Mouse (Mus musculus): Measurements from ENCODE around the gene Slc38a8. TPM values are rescaled to one million over a fixed set of nuclear protein-coding genes. Genes with fewer than 3 reads are reported as not detected.

Slc38a8 gene
- polyA plus RNA-seq, 1 experiment, result not detected

DNA sequence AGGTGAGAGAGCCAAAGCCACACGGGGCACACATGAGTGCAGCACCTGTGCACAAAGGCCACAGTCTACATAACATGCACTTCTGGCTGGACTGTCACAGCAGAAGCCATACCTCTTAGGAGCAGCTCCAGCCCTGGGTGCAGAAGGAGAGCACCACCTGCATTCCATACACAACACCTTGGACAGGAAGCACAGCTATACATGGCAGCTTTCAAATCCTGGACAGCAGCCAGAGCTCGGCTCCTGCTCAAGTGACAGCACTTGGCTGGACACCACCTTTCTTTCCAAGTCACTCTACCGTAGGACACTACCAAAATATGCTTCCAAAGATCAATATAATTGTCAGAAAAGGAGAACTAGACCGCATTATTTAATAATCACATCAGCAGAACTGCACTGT, 11.9 kb upstream of the Slc38a8 start:
- Histone ChIP-seq H3K27me3 (replicated peaks; ENCODE audit: control insufficient read depth, insufficient read depth, low read length) (no peaks in the 10 kb centered on the region), H3K27ac (ENCODE audit: insufficient read depth, low read depth, low read length) (no peak overlapping the region), H3K36me3 (ENCODE audit: control insufficient read depth, insufficient read depth, low read length) (peaks cover 9% of the 10 kb centered on the region), H3K4me3 (ENCODE audit: insufficient read depth, low read depth, low read length) (no peak overlapping the region), H3K4me1 (ENCODE audit: control insufficient read depth, insufficient read depth, low read length) (no peaks in the 10 kb centered on the region)
- DNase-seq, result no peak
- TF ChIP-seq POLR2A (IDR thresholded peaks at IDR 0.05; ENCODE audit: low read depth, low read length) (no peak), CTCF (conservative IDR thresholded peaks at IDR 0.05; ENCODE audit: insufficient read depth, insufficient read length, low read depth, low read length) (no peak)
- WGBS, result 69% methylated on average over 4 of the region's 4 CpGs

DNA sequence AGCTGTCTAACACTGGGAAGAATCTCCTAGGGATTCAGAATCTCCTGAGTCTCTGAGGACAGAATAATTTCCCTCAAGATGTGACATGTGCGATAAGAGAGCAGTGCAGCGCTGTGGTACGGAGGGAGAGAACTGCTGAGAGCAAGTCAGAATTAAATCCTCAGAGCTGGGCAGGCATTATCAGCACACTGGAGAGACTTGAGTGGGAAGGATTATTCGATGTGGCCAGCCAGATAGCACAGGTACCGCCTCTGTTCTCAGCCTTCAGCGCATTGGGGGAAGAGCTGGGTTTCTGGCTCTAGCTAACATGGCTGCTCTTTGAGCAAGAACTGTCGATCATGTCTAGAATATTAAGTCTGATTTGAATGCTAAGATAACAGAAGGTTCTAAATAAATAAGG, 10.2 kb upstream of the Slc38a8 start:
- whole genome bisulfite sequencing, result 97% methylated on average over 7 of the region's 7 CpGs
- Histone ChIP-seq H3K4me1 (ENCODE audit: control insufficient read depth, insufficient read depth, low read length) (no peaks in the 10 kb centered on the region), H3K36me3 (ENCODE audit: control insufficient read depth, insufficient read depth, low read length) (peaks cover 4% of the 10 kb centered on the region), H3K27me3 (replicated peaks; ENCODE audit: control insufficient read depth, insufficient read depth, low read length) (no peaks in the 10 kb centered on the region), H3K27ac (ENCODE audit: insufficient read depth, low read depth, low read length) (no peak overlapping the region), H3K4me3 (ENCODE audit: insufficient read depth, low read depth, low read length) (no peak overlapping the region)
- no peak for DNase-seq
- no peak for TF ChIP-seq POLR2A (IDR thresholded peaks at IDR 0.05; ENCODE audit: low read depth, low read length)
- no peak for TF ChIP-seq CTCF (conservative IDR thresholded peaks at IDR 0.05; ENCODE audit: insufficient read depth, insufficient read length, low read depth, low read length)

DNA sequence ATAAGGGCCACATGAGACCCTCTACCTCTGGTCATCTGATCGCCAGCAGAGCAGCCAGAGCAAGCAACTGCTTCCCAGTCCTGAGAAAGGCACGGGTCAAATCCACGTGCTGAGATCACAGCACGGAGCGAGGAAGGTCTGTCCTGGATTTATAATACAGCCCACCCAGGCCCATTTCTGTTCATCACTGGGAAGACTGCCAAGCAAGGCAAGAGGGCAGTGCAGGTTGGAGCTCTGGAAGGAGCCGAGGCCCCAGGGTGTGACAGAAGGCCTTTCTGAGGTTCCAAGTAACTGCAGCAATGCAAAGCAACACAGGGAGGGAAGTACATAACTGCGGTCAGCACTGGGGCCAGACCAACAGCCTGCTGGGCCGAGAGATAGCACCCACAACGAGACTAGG, 9.0 kb upstream of the Slc38a8 start:
- 84% methylated on average over 9 of the region's 9 CpGs for WGBS

DNA sequence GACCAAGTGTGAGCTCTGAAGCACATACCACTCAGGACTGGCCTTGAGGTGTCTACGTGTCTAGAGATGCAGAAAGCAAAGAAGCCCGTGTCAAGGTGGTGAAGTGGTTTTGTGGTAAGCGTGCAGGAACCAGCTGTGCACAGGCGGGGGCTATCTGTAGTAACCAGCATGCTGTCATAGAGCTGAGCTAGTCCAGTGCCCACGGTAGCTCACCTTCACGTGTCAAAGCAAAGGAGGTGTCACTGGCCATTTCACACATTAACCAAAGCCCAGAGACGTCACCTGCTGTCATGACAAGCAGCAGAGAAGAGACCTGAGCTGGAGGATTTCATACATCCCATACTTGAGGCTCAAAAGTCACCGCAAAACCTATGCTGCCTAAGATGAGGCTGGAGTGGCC, 4.6 kb upstream of the Slc38a8 start:
- Histone ChIP-seq H3K36me3 (ENCODE audit: control insufficient read depth, insufficient read depth, low read length) (peaks cover 1% of the 10 kb centered on the region; the same call in 1 of the 2 replicates), H3K4me3 (ENCODE audit: insufficient read depth, low read depth, low read length) (no peak overlapping the region), H3K27ac (ENCODE audit: insufficient read depth, low read depth, low read length) (no peak overlapping the region), H3K4me1 (ENCODE audit: control insufficient read depth, insufficient read depth, low read length) (no peaks in the 10 kb centered on the region), H3K27me3 (replicated peaks; ENCODE audit: control insufficient read depth, insufficient read depth, low read length) (no peaks in the 10 kb centered on the region)
- WGBS, result 76% methylated on average over 8 of the region's 8 CpGs
- no peak for DNase-seq
- TF ChIP-seq CTCF (conservative IDR thresholded peaks at IDR 0.05; ENCODE audit: insufficient read depth, insufficient read length, low read depth, low read length) (no peak), POLR2A (IDR thresholded peaks at IDR 0.05; ENCODE audit: low read depth, low read length) (no peak)

More for the DNA sequence above, 9.0 kb upstream of the Slc38a8 start:
- Histone ChIP-seq H3K27me3 (replicated peaks; ENCODE audit: control insufficient read depth, insufficient read depth, low read length) (no peaks in the 10 kb centered on the region), H3K36me3 (ENCODE audit: control insufficient read depth, insufficient read depth, low read length) (peaks cover 3% of the 10 kb centered on the region; the same call in 1 of the 2 replicates), H3K4me1 (ENCODE audit: control insufficient read depth, insufficient read depth, low read length) (no peaks in the 10 kb centered on the region), H3K27ac (ENCODE audit: insufficient read depth, low read depth, low read length) (no peak overlapping the region), H3K4me3 (ENCODE audit: insufficient read depth, low read depth, low read length) (no peak overlapping the region)
- DNase-seq, result no peak
- TF ChIP-seq POLR2A (IDR thresholded peaks at IDR 0.05; ENCODE audit: low read depth, low read length) (no peak), CTCF (conservative IDR thresholded peaks at IDR 0.05; ENCODE audit: insufficient read depth, insufficient read length, low read depth, low read length) (no peak)

DNA sequence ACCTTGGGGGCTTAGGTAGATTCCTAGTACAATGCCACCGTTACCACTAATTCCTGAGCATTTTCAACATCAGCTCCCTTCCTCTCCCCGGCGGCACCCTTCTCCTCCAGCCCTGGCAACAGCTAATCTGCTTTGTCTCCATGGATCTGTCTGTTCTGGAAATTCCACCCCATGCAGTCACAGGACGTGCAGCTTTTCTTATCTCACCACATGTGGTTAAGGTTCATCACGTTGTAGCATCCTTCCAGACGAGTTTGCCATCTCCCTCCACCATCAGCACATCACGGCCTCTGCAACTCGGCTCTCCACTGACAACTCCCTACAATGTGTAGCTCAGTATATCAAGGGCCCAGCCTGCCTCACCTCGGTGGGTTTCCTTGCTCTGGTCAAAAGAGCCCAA, 4.0 kb upstream of the Slc38a8 start:
- DNase-seq, result no peak

DNA sequence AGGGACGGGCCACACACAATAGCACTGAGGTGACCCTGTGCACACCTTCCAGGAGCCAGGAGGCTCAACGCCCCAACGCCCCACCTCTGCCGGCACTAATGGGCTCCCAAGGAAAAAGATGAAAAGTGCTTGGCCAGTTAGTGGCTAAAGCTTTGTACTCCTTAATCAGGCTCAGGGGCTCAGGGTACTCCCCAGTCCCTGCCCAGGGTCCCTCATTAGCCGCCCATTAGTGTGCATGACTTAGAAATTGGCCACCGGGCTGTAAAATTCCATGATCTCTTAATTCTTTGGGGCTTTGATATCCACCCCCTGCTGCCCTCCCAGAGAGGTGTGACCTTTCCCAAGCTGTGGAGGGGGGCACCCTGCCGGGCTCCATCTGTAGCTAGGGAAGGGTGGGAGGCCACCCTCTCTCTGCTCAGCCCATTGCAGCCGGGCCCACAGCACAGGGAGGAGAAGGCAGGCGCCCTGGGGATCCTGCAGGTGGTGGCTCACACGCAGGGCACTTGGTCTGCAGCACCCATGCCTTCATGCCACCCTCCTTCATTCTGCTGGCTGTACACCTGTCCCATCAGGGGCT, 1.8 kb upstream of the Slc38a8 start:
- 55% methylated on average over 10 of the region's 10 CpGs for WGBS
- no peaks in the 10 kb centered on the region for H3K27me3 ChIP-seq (replicated peaks; ENCODE audit: control insufficient read depth, insufficient read depth, low read length)
- TF ChIP-seq POLR2A (IDR thresholded peaks at IDR 0.05; ENCODE audit: low read depth, low read length) (no peak), CTCF (conservative IDR thresholded peaks at IDR 0.05; ENCODE audit: insufficient read depth, insufficient read length, low read depth, low read length) (no peak)
- no peak overlapping the region for H3K27ac ChIP-seq (ENCODE audit: insufficient read depth, low read depth, low read length)
- no peak for DNase-seq
- no peak overlapping the region for H3K4me3 ChIP-seq (ENCODE audit: insufficient read depth, low read depth, low read length)
- H3K4me1 ChIP-seq (ENCODE audit: control insufficient read depth, insufficient read depth, low read length), result no peaks in the 10 kb centered on the region
- H3K36me3 ChIP-seq (ENCODE audit: control insufficient read depth, insufficient read depth, low read length), result peaks cover 1% of the 10 kb centered on the region; the same call in 1 of the 2 replicates

More for the DNA sequence above, 4.0 kb upstream of the Slc38a8 start:
- no peak overlapping the region for H3K27ac ChIP-seq (ENCODE audit: insufficient read depth, low read depth, low read length)
- H3K27me3 ChIP-seq (replicated peaks; ENCODE audit: control insufficient read depth, insufficient read depth, low read length), result no peaks in the 10 kb centered on the region
- 66% methylated on average over 9 of the region's 9 CpGs for WGBS
- H3K4me1 ChIP-seq (ENCODE audit: control insufficient read depth, insufficient read depth, low read length), result no peaks in the 10 kb centered on the region
- TF ChIP-seq CTCF (conservative IDR thresholded peaks at IDR 0.05; ENCODE audit: insufficient read depth, insufficient read length, low read depth, low read length), result no peak
- TF ChIP-seq POLR2A (IDR thresholded peaks at IDR 0.05; ENCODE audit: low read depth, low read length), result no peak
- H3K36me3 ChIP-seq (ENCODE audit: control insufficient read depth, insufficient read depth, low read length), result peaks cover 1% of the 10 kb centered on the region; the same call in 1 of the 2 replicates
- no peak overlapping the region for H3K4me3 ChIP-seq (ENCODE audit: insufficient read depth, low read depth, low read length)

DNA sequence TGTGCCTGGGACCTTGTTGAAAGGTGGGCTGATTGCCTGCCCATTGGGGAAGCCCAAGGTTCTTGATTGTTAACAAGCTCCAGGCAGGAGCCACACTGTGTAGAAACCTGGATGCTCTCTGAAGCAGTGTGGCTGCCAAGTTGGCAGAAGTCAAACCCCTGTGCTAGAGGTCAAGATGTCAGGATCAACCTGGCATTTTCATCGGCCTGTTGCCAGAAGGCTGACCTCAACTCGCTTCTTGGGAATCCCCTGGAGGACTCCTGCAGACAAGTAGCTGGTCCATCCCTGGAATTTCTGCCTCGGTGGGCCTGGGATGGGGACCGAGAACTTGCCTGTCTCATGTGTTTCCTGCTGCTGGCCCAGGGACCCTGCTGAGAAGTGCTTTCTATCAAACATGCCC, 613 bp upstream of the Slc38a8 start:
- no peak overlapping the region for H3K27ac ChIP-seq (ENCODE audit: insufficient read depth, low read depth, low read length)
- WGBS, result 32% methylated on average over 4 of the region's 4 CpGs
- H3K4me3 ChIP-seq (ENCODE audit: insufficient read depth, low read depth, low read length), result no peak overlapping the region
- no peak for DNase-seq
- no peaks in the 10 kb centered on the region for H3K4me1 ChIP-seq (ENCODE audit: control insufficient read depth, insufficient read depth, low read length)
- no peaks in the 10 kb centered on the region for H3K27me3 ChIP-seq (replicated peaks; ENCODE audit: control insufficient read depth, insufficient read depth, low read length)
- no peak for TF ChIP-seq POLR2A (IDR thresholded peaks at IDR 0.05; ENCODE audit: low read depth, low read length)
- no peaks in the 10 kb centered on the region for H3K36me3 ChIP-seq (ENCODE audit: control insufficient read depth, insufficient read depth, low read length)
